In genomic region chr5:66675983-66676382, GRCm38 (mm10) we compare ENCODE assay signal across 8 mouse cellular contexts. TPM values are rescaled to one million over a fixed set of nuclear protein-coding genes. Genes with fewer than 3 reads are reported as not detected.
DNase-seq lines count a peak whose midpoint lies in the region; ATAC-seq and TF ChIP-seq lines count a peak whose summit lies in the region.

Gene Uchl1 (plus strand): TSS chr5:66676091.

- H3K27me3 ChIP-seq in hindbrain, postnatal 0 days (ENCODE audit: insufficient read depth, low read length) = no peaks in the 10 kb centered on the region

- peak within 1 kb of the TSS; percentile 84 for H3K9ac ChIP-seq in hindbrain, postnatal 0 days (replicated peaks; ENCODE audit: low read length)

- ATAC-seq in hindbrain, postnatal 0 days = peak; percentile 92

- 0% methylated on average over 20 of the region's 20 CpGs for WGBS in hindbrain, postnatal 0 days

- peak within 1 kb of the TSS; percentile 90 for H3K27ac ChIP-seq in hindbrain, postnatal 0 days

- DNase-seq in WW6 (ENCODE audit: low read depth, low spot score) = peak; percentile 81
- DNase-seq in cerebellum, postnatal 25 days = peak; percentile 95
- DNase-seq in gastrocnemius, adult 18-20 months (ENCODE audit: low spot score) = peak; percentile 25
- peak; percentile 97 for DNase-seq in hindbrain, postnatal 0 days (ENCODE audit: low spot score)
- DNase-seq in left cerebral cortex, adult 18-20 months (ENCODE audit: low spot score in 2 of 2) = peak; percentile 93 to 95
- peak; percentile 42 to 64 for DNase-seq in lung, postnatal 4 days
- peak; percentile 90 for DNase-seq in right cerebral cortex, postnatal 14 days
- DNase-seq in urinary bladder, postnatal 36 days (ENCODE audit: low spot score in 2 of 2) = peak; percentile 19 to 53

- peak within 1 kb of the TSS; percentile 79 for H3K4me3 ChIP-seq in hindbrain, postnatal 0 days (ENCODE audit: low read length)

- H3K4me2 ChIP-seq in hindbrain, postnatal 0 days (ENCODE audit: low read depth, low read length) = peak within 1 kb of the TSS; percentile 81

- H3K4me1 ChIP-seq in hindbrain, postnatal 0 days (ENCODE audit: insufficient read depth, low read length) = no peaks in the 10 kb centered on the region

- no peak for TF ChIP-seq CTCF in hindbrain, postnatal 0 days (IDR thresholded peaks at IDR 0.05; ENCODE audit: low read depth)

- no peaks in the 10 kb centered on the region for H3K9me3 ChIP-seq in hindbrain, postnatal 0 days (ENCODE audit: low read length)

- peaks cover 3% of the 10 kb centered on the region; the same call in 1 of the 2 replicates for H3K36me3 ChIP-seq in hindbrain, postnatal 0 days (ENCODE audit: insufficient read depth, low read length)

RNA-seq across cellular contexts. Expression of gene Uchl1, which starts in this region (rescaled TPM):
- total RNA-seq in gastrocnemius, adult 18-20 months (2021) = 1 to 10 TPM; 2.4 to 8.8 TPM
- 1,561 and 1,591 TPM in 2 replicates for total RNA-seq in hindbrain, postnatal 0 days (2014; rRNA removed)
- 1,671 and 1,715 TPM in 2 replicates for polyA plus RNA-seq in hindbrain, postnatal 0 days (2015; fragmentation: Nextera tagmentation; extraction: Ambion mirVana)
- total RNA-seq in left cerebral cortex, adult 18-20 months (2021) = 100 to 1,000 TPM; 871 to 967 TPM

Comparison
In these comparisons a context has a peak if more than half of its experiments do, and no peak if none do; other contexts are left out.
1. Peak in every context shown above with its lines: DNase-seq, ATAC-seq, H3K4me3 ChIP-seq and H3K27ac ChIP-seq.
2. RNA of gene Uchl1 (total RNA-seq): 1,561 to 1,591 TPM in hindbrain, postnatal 0 days and 871 to 967 TPM in left cerebral cortex, adult 18-20 months; 2.4 to 8.8 TPM in gastrocnemius, adult 18-20 months; every median in the first group is over 10 times any median in the second.
3. DNase-seq: peak in every context shown above with its lines; median percentile 97 in hindbrain, postnatal 0 days; 95 in cerebellum, postnatal 25 days; 94 in left cerebral cortex, adult 18-20 months; 90 in right cerebral cortex, postnatal 14 days; 81 in WW6; 53 in lung, postnatal 4 days; 36 in urinary bladder, postnatal 36 days; 25 in gastrocnemius, adult 18-20 months.